Mouse (Mus musculus) lung, postnatal 0 days (tissue): Measurements from ENCODE around the gene Calcr.

Experiments used
- CTCF ChIP-seq: IDR thresholded peaks from 2 replicates; pipeline ENCODE4 v1.5.1; 2016; ENCODE audit warnings: antibody characterized with exemption, mild to moderate bottlenecking
- EP300 ChIP-seq: IDR thresholded peaks from 2 replicates; pipeline ENCODE4 v1.6.1; 2016; ENCODE audit warnings: antibody characterized with exemption, mild to moderate bottlenecking, control low read depth

DNA sequence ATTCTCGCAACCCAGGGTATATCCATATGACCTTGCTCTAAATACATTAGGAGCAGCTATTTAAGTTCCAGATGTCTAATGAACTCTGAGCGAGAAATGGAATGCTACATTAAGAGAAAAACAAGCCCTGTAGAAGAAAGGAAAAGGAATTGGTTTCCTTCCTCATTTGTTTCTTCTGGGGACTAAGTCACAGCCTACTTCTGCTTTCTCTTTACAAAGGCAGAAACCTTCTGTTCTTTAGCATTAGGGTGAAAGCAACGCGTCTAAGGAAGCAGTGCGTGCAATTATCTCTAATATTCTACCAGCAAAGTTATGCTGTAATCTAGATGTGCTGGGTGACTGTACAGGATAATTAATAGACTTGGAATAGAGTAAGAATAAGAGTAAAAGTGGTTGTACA is 14.9 kb downstream of the Calcr start:
- TF ChIP-seq EP300, result no peak
- no peak for TF ChIP-seq CTCF
